Mouse (Mus musculus) myocyte (in vitro differentiated cells): ENCODE measurements at regions not wholly inside any gene's neighbourhood (a gene's known extent, or its start where the extent isn't known, plus 50 kb on each side); places are given as distances from the start of the nearest gene placed in this dataset.
"Not testable (repeated sequence)": the region's sequence is repeated elsewhere in the genome, so short reads cannot be mapped to it uniquely, and the experiment has no call there.

ENCODE experiments used
- H3K27me3 ChIP-seq: one replicate; pipeline ENCODE4 v1.6.1; 2011; ENCODE audit not compliant: control insufficient read depth, insufficient read depth, insufficient read length
- H3K36me3 ChIP-seq: one replicate; pipeline ENCODE4 v1.6.1; 2011; ENCODE audit not compliant: control insufficient read depth, insufficient read depth
- H3K4me2 ChIP-seq: one replicate; pipeline ENCODE4 v1.6.1; 2011; ENCODE audit warnings: low read depth, control low read depth
- H3K4me3 ChIP-seq: one replicate; pipeline ENCODE4 v1.5.1; 2011; ENCODE audit warnings: mild to moderate bottlenecking, control low read depth, moderate library complexity
- H3K79me2 ChIP-seq: one replicate; pipeline ENCODE4 v1.6.1; 2011; ENCODE audit not compliant: control insufficient read depth, insufficient read depth
- H3ac ChIP-seq: one replicate; pipeline ENCODE4 v1.6.1; 2011; ENCODE audit not compliant: control insufficient read depth, insufficient read length
- CEBPB ChIP-seq: IDR thresholded peaks from 2 replicates; pipeline ENCODE4 v1.6.1; 2011; ENCODE audit warnings: mild to moderate bottlenecking, moderate library complexity; ENCODE audit not compliant: poor library complexity, insufficient read depth, severe bottlenecking
- E2F4 ChIP-seq: IDR thresholded peaks from one replicate; pipeline ENCODE4 v1.6.1; 2011; ENCODE audit warnings: mild to moderate bottlenecking, control low read depth, moderate library complexity; ENCODE audit not compliant: insufficient read depth
- MAX ChIP-seq: IDR thresholded peaks from one replicate; pipeline ENCODE4 v1.6.1; 2011; ENCODE audit warnings: low read depth, mild to moderate bottlenecking, control low read depth
- MYOD1 ChIP-seq, 3 experiments: IDR thresholded peaks; one replicate each; pipeline ENCODE4 v1.6.1; 2011; ENCODE audit warnings: control low read depth in 2 of 3, low read depth in 2 of 3, mild to moderate bottlenecking in 2 of 3, moderate library complexity in 1 of 3; ENCODE audit not compliant: insufficient read length in 2 of 3, control insufficient read depth in 1 of 3
- MYOG ChIP-seq, 3 experiments: IDR thresholded peaks; one replicate each; pipeline ENCODE4 v1.6.1; 2011; ENCODE audit warnings: control low read depth in 2 of 3, low read depth in 2 of 3, mild to moderate bottlenecking in 2 of 3; ENCODE audit not compliant: insufficient read length in 2 of 3, control insufficient read depth in 1 of 3, insufficient read depth in 1 of 3
- POLR2A ChIP-seq: IDR thresholded peaks from one replicate; pipeline ENCODE4 v1.6.1; 2011; ENCODE audit warnings: low read depth, mild to moderate bottlenecking, control low read depth, moderate library complexity; ENCODE audit not compliant: insufficient read length
- POLR2AphosphoS2 ChIP-seq: IDR thresholded peaks from one replicate; pipeline ENCODE4 v1.6.1; 2011; ENCODE audit warnings: low read depth, control low read depth; ENCODE audit not compliant: insufficient read length
- REST ChIP-seq: IDR thresholded peaks from one replicate; pipeline ENCODE4 v1.6.1; 2011; ENCODE audit warnings: mild to moderate bottlenecking, control low read depth, moderate library complexity; ENCODE audit not compliant: insufficient read depth, insufficient read length
- SRF ChIP-seq: IDR thresholded peaks from one replicate; pipeline ENCODE4 v1.6.1; 2011; ENCODE audit warnings: low read depth; ENCODE audit not compliant: control insufficient read depth, insufficient read length
- TCF12 ChIP-seq: IDR thresholded peaks from one replicate; pipeline ENCODE4 v1.6.1; 2011; ENCODE audit warnings: mild to moderate bottlenecking, control low read depth; ENCODE audit not compliant: poor library complexity, insufficient read depth, severe bottlenecking
- TCF3 ChIP-seq: IDR thresholded peaks from one replicate; pipeline ENCODE4 v1.6.1; 2011; ENCODE audit warnings: low read depth, control low read depth; ENCODE audit not compliant: insufficient read length
- USF1 ChIP-seq: IDR thresholded peaks from one replicate; pipeline ENCODE4 v1.6.1; 2011; ENCODE audit warnings: low read depth, mild to moderate bottlenecking, control low read depth, moderate library complexity

GRCm38 (mm10) chr10:69086184-69086583, 65.0 kb upstream of the Rhobtb1 start:
- Histone ChIP-seq H3K27me3 (no peaks in the 10 kb centered on the region), H3K4me2 (no peak overlapping the region), H3K79me2 (no peaks in the 10 kb centered on the region), H3K4me3 (no peak overlapping the region), H3K36me3 (no peaks in the 10 kb centered on the region), H3ac (no peak overlapping the region)
- TF ChIP-seq CEBPB = no peak
- no peak for TF ChIP-seq MAX
- TF ChIP-seq MYOD1 (IDR thresholded peaks at IDR 0.05; ENCODE audit: control insufficient read depth in 1 of 3, insufficient read length in 2 of 3, low read depth in 2 of 3) = no peak
- TF ChIP-seq SRF = no peak
- no peak for TF ChIP-seq USF1
- TF ChIP-seq MYOG (IDR thresholded peaks at IDR 0.05; ENCODE audit: control insufficient read depth in 1 of 3, insufficient read depth in 1 of 3, insufficient read length in 2 of 3, low read depth in 2 of 3) = no peak
- TF ChIP-seq POLR2AphosphoS2 = no peak
- no peak for TF ChIP-seq TCF3
- TF ChIP-seq TCF12 = no peak
- TF ChIP-seq REST = no peak
- no peak for TF ChIP-seq E2F4
- no peak for TF ChIP-seq POLR2A

- TF ChIP-seq SRF (no peak), E2F4 (no peak), POLR2A (no peak), USF1 (no peak), MAX (no peak), CEBPB (no peak), TCF12 (no peak), TCF3 (no peak), POLR2AphosphoS2 (no peak), REST (no peak), MYOD1 (IDR thresholded peaks at IDR 0.05; ENCODE audit: control insufficient read depth in 1 of 3, insufficient read length in 2 of 3, low read depth in 2 of 3) (no peak), MYOG (IDR thresholded peaks at IDR 0.05; ENCODE audit: control insufficient read depth in 1 of 3, insufficient read depth in 1 of 3, insufficient read length in 2 of 3, low read depth in 2 of 3) (no peak)
- Histone ChIP-seq H3K27me3 (no peaks in the 10 kb centered on the region), H3K4me3 (no peak overlapping the region), H3K79me2 (no peaks in the 10 kb centered on the region), H3K36me3 (no peaks in the 10 kb centered on the region), H3K4me2 (no peak overlapping the region), H3ac (no peak overlapping the region)
These were observed 59.4 kb upstream of the Rhobtb1 start for GRCm38 (mm10) chr10:69091872-69092271.

GRCm38 (mm10) chr10:69100021-69100420, 51.2 kb upstream of the Rhobtb1 start:
- Histone ChIP-seq H3K36me3 (no peaks in the 10 kb centered on the region), H3K79me2 (no peaks in the 10 kb centered on the region), H3K27me3 (no peaks in the 10 kb centered on the region), H3ac (no peak overlapping the region), H3K4me3 (no peak overlapping the region), H3K4me2 (no peak overlapping the region)
- no peak for TF ChIP-seq CEBPB
- no peak for TF ChIP-seq REST
- TF ChIP-seq SRF = no peak
- no peak for TF ChIP-seq POLR2AphosphoS2
- no peak for TF ChIP-seq MYOD1 (IDR thresholded peaks at IDR 0.05; ENCODE audit: control insufficient read depth in 1 of 3, insufficient read length in 2 of 3, low read depth in 2 of 3)
- no peak for TF ChIP-seq MAX
- no peak for TF ChIP-seq TCF12
- no peak for TF ChIP-seq TCF3
- no peak for TF ChIP-seq MYOG (IDR thresholded peaks at IDR 0.05; ENCODE audit: control insufficient read depth in 1 of 3, insufficient read depth in 1 of 3, insufficient read length in 2 of 3, low read depth in 2 of 3)
- TF ChIP-seq E2F4 = no peak
- TF ChIP-seq USF1 = no peak
- no peak for TF ChIP-seq POLR2A

GRCm38 (mm10) chr10:69100742-69101141, 50.5 kb upstream of the Rhobtb1 start:
- not testable (repeated sequence) for H3K27me3 ChIP-seq, H3K36me3 ChIP-seq, H3K4me3 ChIP-seq, H3K79me2 ChIP-seq, H3K4me2 ChIP-seq, H3ac ChIP-seq
